Mouse (Mus musculus): ENCODE results near the gene Pdlim3.

DNA sequence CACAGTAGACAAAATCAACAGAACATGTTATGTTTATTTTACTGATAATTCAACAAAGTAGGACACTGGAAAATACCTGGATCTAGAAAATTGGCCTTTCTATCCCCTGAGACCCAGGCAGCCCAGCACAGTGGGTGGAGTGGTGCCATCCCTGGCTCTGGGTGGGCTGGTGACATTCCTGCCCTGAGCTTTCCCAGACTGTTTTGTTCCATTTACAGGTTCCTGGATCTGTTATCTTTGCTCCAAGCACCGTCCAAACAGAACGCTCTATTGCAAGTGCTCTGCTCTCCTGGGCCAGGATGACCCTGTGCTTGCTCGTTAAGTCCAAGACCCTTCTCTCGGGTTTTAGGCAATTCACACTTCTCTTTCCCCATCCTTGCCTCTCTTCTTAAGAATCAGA, 1.5 kb upstream of the Pdlim3 start:
- TF ChIP-seq POLR2A (IDR thresholded peaks at IDR 0.05; ENCODE audit: control insufficient read depth, low read depth, low read length) (no peak), CTCF (IDR thresholded peaks at IDR 0.05; ENCODE audit: control insufficient read depth, insufficient read depth, insufficient replicate concordance, low read depth, low read length) (no peak)
